Mouse (Mus musculus): ENCODE measurements around the gene Slbp. TPM values are rescaled to one million over a fixed set of nuclear protein-coding genes. Genes with fewer than 3 reads are reported as not detected.

Slbp gene
- polyA plus RNA-seq, 1 experiment from 2014 or later: 214 TPM

DNA sequence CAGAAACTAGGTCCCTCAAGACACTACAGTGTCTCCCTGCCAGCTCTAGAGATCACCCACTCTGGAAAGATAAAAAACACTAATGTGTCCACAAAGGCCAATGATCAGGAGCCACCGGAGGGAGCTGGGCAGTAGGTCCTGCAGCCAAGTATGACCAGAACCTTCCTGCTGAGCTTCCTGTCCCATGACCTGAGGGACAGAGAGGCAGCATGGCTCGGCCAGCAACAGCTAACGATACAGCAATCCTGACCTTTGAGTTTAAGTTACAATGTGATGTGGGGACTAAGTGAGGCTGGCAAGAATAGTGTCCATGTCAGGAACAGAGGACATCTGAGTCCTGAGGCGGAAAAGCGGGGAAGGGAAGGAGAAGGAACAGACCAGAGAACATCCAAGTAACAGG lies 47.1 kb downstream of the Slbp start:
- H3K27me3 ChIP-seq (ENCODE audit: control insufficient read depth, insufficient read depth, low read depth, low read length): no peaks in the 10 kb centered on the region
- no peak overlapping the region for H3K4me3 ChIP-seq (ENCODE audit: low read depth, low read length)
- no peaks in the 10 kb centered on the region for H3K36me3 ChIP-seq (ENCODE audit: control insufficient read depth, insufficient read depth)
- 74% methylated on average over 5 of the region's 5 CpGs for WGBS (ENCODE audit: insufficient replicate concordance)
- no peaks in the 10 kb centered on the region for H3K9me3 ChIP-seq (replicated peaks; ENCODE audit: control insufficient read depth, low read length)
- no peaks in the 10 kb centered on the region for H3K4me1 ChIP-seq (ENCODE audit: control insufficient read depth, low read depth, low read length)
- H3K27ac ChIP-seq (ENCODE audit: low read length): no peak overlapping the region
- no peak for ATAC-seq (ENCODE audit: low read depth)
- H3K9ac ChIP-seq (ENCODE audit: low read depth, low read length): no peak overlapping the region
- H3K4me2 ChIP-seq (ENCODE audit: low read depth, low read length): no peak overlapping the region

DNA sequence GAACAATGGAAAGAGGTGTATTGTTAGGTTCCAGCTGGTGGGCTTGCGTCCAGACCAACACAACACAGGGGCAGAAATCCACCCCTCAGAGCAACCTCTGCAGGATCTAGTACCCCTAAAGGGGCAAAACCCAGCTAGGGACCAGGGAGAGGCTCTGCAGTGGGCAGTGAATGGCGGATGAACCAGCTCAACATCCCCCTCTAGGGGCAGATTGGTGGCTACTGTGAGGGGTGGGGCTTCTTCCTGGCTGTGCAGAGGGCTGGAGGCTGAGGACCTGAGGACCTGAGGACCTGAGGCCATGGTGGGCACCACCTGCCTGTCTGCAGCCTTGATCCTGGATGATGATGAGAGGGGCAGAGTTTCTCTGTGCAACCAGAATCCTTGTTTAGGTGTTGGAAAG lies 58.8 kb downstream of the Slbp start:
- Histone ChIP-seq H3K9ac (ENCODE audit: low read depth, low read length) (no peak overlapping the region), H3K36me3 (ENCODE audit: control insufficient read depth, insufficient read depth) (no peaks in the 10 kb centered on the region), H3K4me3 (ENCODE audit: low read depth, low read length) (no peak overlapping the region), H3K27ac (ENCODE audit: low read length) (no peak overlapping the region), H3K27me3 (ENCODE audit: control insufficient read depth, insufficient read depth, low read depth, low read length) (peaks cover under 1% of the 10 kb centered on the region; the same call in 1 of the 2 replicates), H3K4me2 (ENCODE audit: low read depth, low read length) (no peak overlapping the region), H3K4me1 (ENCODE audit: control insufficient read depth, low read depth, low read length) (no peaks in the 10 kb centered on the region), H3K9me3 (replicated peaks; ENCODE audit: control insufficient read depth, low read length) (no peaks in the 10 kb centered on the region)
- WGBS (ENCODE audit: insufficient replicate concordance): 23% methylated on average over 2 of the region's 2 CpGs
- ATAC-seq (ENCODE audit: low read depth): no peak

GRCm38 (mm10) chr5:33589221-33589888 lies 63.0 kb downstream of the Slbp start:
- Histone ChIP-seq H3K4me3 (ENCODE audit: low read depth, low read length) (no peak overlapping the region), H3K36me3 (ENCODE audit: control insufficient read depth, insufficient read depth) (no peaks in the 10 kb centered on the region), H3K9me3 (replicated peaks; ENCODE audit: control insufficient read depth, low read length) (no peaks in the 10 kb centered on the region), H3K4me1 (ENCODE audit: control insufficient read depth, low read depth, low read length) (no peaks in the 10 kb centered on the region), H3K27me3 (ENCODE audit: control insufficient read depth, insufficient read depth, low read depth, low read length) (peaks cover 2% of the 10 kb centered on the region; the same call in 1 of the 2 replicates), H3K4me2 (ENCODE audit: low read depth, low read length) (no peak overlapping the region), H3K9ac (ENCODE audit: low read depth, low read length) (no peak overlapping the region), H3K27ac (ENCODE audit: low read length) (no peak overlapping the region)
- WGBS (ENCODE audit: insufficient replicate concordance): 63% methylated on average over 5 of the region's 5 CpGs
- no peak for ATAC-seq (ENCODE audit: low read depth)

- Histone ChIP-seq H3K4me2 (ENCODE audit: low read depth, low read length) (no peak overlapping the region), H3K4me3 (ENCODE audit: low read depth, low read length) (no peak overlapping the region), H3K4me1 (ENCODE audit: control insufficient read depth, low read depth, low read length) (no peaks in the 10 kb centered on the region), H3K36me3 (ENCODE audit: control insufficient read depth, insufficient read depth) (no peaks in the 10 kb centered on the region), H3K9ac (ENCODE audit: low read depth, low read length) (no peak overlapping the region), H3K27ac (ENCODE audit: low read length) (no peak overlapping the region), H3K9me3 (replicated peaks; ENCODE audit: control insufficient read depth, low read length) (no peaks in the 10 kb centered on the region), H3K27me3 (ENCODE audit: control insufficient read depth, insufficient read depth, low read depth, low read length) (peaks cover 2% of the 10 kb centered on the region; the same call in 1 of the 2 replicates)
- 63% methylated on average over 3 of the region's 3 CpGs for WGBS (ENCODE audit: insufficient replicate concordance)
- ATAC-seq (ENCODE audit: low read depth): no peak
Measured at GRCm38 (mm10) chr5:33588066-33588465, 64.3 kb downstream of the Slbp start.

GRCm38 (mm10) chr5:33587498-33588058 lies 64.8 kb downstream of the Slbp start:
- Histone ChIP-seq H3K4me1 (ENCODE audit: control insufficient read depth, low read depth, low read length) (no peaks in the 10 kb centered on the region), H3K4me3 (ENCODE audit: low read depth, low read length) (no peak overlapping the region), H3K4me2 (ENCODE audit: low read depth, low read length) (no peak overlapping the region), H3K9me3 (replicated peaks; ENCODE audit: control insufficient read depth, low read length) (no peaks in the 10 kb centered on the region), H3K27ac (ENCODE audit: low read length) (no peak overlapping the region), H3K36me3 (ENCODE audit: control insufficient read depth, insufficient read depth) (no peaks in the 10 kb centered on the region), H3K9ac (ENCODE audit: low read depth, low read length) (no peak overlapping the region), H3K27me3 (ENCODE audit: control insufficient read depth, insufficient read depth, low read depth, low read length) (peaks cover 2% of the 10 kb centered on the region; the same call in 1 of the 2 replicates)
- 71% methylated on average over 18 of the region's 18 CpGs for WGBS (ENCODE audit: insufficient replicate concordance)
- ATAC-seq (ENCODE audit: low read depth): no peak

Other genes with a start within 250 kb of the Slbp start
- gene Nkx1-1, start 218.6 kb downstream of the Slbp start, polyA plus RNA-seq (2015; fragmentation: Nextera tagmentation; extraction: Ambion mirVana): not detected in 2 replicates
- gene Fam53a, start 22.9 kb downstream of the Slbp start, polyA plus RNA-seq (2015; fragmentation: Nextera tagmentation; extraction: Ambion mirVana): 17.5 and 18.4 TPM in 2 replicates
- gene Gm9903, start 22.6 kb downstream of the Slbp start, polyA plus RNA-seq (2015; fragmentation: Nextera tagmentation; extraction: Ambion mirVana): 0.12 TPM in 1 of 2 replicates, not detected in the other
- 127 and 129 TPM in 2 replicates for gene Tacc3, start 5.6 kb upstream of the Slbp start, polyA plus RNA-seq (2015; fragmentation: Nextera tagmentation; extraction: Ambion mirVana)
- 21.7 and 21.8 TPM in 2 replicates for gene Tmem129, start 5.8 kb upstream of the Slbp start, polyA plus RNA-seq (2015; fragmentation: Nextera tagmentation; extraction: Ambion mirVana)
- gene Fgfr3, start 69.1 kb upstream of the Slbp start, polyA plus RNA-seq (2015; fragmentation: Nextera tagmentation; extraction: Ambion mirVana): 2.9 and 3.4 TPM in 2 replicates
- gene Letm1, start 130.2 kb upstream of the Slbp start, polyA plus RNA-seq (2015; fragmentation: Nextera tagmentation; extraction: Ambion mirVana): 12.9 and 14.7 TPM in 2 replicates
- gene Nsd2, start 168.2 kb upstream of the Slbp start, polyA plus RNA-seq (2015; fragmentation: Nextera tagmentation; extraction: Ambion mirVana): 17.1 and 20.2 TPM in 2 replicates

Data from liver, embryonic 16.5 days (tissue).